Mouse (Mus musculus): Measurements from ENCODE around the gene Cysrt1. TPM values are rescaled to one million over a fixed set of nuclear protein-coding genes. Genes with fewer than 3 reads are reported as not detected.

The Cysrt1 gene
- polyA plus RNA-seq, 1 experiment: 120 TPM

DNA sequence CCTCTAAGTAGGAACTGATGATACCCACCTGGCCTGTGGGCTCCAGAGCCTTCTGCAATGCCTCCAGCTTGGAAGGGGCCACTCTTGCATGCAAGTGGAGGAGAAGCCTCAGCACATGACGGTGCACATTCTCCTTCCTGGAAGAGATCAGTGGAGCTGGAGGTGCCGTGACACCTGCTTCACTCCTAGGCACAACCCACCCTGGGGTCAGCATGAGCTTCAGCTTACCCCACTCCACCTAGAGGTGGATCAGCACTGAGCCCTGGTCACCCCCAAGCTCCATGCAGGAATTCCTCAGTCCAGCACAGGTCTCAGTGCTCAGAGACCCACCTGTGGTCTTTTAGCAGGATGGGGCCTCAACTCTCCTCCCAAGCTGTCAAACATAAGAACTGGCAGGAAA is 41.6 kb downstream of the Cysrt1 start:
- 89% methylated on average over 2 of the region's 2 CpGs for WGBS
- TF ChIP-seq POLR2A (IDR thresholded peaks at IDR 0.05; ENCODE audit: borderline replicate concordance, extremely low read depth, low read depth, low read length) (no peak), CTCF (IDR thresholded peaks at IDR 0.05; ENCODE audit: insufficient read depth, low read length) (no peak)
- Histone ChIP-seq H3K4me3 (replicated peaks; ENCODE audit: extremely low read depth, low read depth, low read length) (no peak overlapping the region), H3K4me1 (ENCODE audit: control insufficient read depth, insufficient read depth, low read length) (peaks cover 5% of the 10 kb centered on the region; the same call in 1 of the 2 replicates)
- DNase-seq: no peak

DNA sequence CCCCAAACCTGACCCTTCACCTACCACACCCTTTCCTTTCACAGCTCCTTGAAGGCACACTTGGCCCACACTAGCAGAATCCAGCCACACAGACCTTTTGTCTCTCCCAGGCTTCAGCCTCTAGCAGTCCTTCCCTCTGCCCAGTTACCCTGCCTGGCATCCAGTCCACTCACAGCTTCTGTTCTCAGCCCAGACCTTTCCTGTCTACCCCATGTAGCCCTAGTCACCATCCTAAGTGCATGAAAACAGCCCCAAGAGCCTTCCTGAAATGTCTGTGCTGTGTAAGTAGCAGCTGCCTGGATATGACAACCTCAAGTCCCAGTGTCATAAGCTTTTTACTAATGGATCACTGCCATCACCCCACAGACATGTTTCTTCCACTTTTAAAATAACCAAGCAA is 44.3 kb downstream of the Cysrt1 start:
- TF ChIP-seq POLR2A (IDR thresholded peaks at IDR 0.05; ENCODE audit: borderline replicate concordance, extremely low read depth, low read depth, low read length) (no peak), CTCF (IDR thresholded peaks at IDR 0.05; ENCODE audit: insufficient read depth, low read length) (no peak)
- DNase-seq: no peak

DNA sequence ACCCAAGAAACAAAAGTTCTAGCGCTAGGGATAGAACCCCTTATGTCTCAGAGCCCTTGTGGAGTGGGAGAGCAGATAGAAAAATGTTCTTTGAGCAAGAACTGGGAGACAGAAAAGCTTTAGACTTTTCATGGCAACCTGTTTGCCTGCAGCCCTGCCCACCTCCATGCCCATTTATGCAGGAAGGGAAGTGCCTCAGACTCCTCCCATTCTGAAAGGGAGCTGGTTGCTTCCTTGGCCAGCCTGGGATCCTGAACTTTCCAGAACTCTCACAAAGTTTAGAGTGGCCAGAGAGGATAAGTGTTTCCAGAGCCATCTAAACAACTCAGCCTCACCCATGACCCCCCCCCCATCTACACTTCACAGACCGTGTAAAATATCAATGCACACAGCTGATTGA is 45.1 kb downstream of the Cysrt1 start:
- Histone ChIP-seq H3K4me1 (ENCODE audit: control insufficient read depth, insufficient read depth, low read length) (peaks cover 26% of the 10 kb centered on the region), H3K4me3 (replicated peaks; ENCODE audit: extremely low read depth, low read depth, low read length) (peak overlapping the region; percentile 61)
- TF ChIP-seq CTCF (IDR thresholded peaks at IDR 0.05; ENCODE audit: insufficient read depth, low read length): no peak
- no peak for TF ChIP-seq POLR2A (IDR thresholded peaks at IDR 0.05; ENCODE audit: borderline replicate concordance, extremely low read depth, low read depth, low read length)
- no peak for DNase-seq
- 16% methylated on average over 2 of the region's 2 CpGs for whole genome bisulfite sequencing

More for the DNA sequence above, 44.3 kb downstream of the Cysrt1 start:
- Histone ChIP-seq H3K4me1 (ENCODE audit: control insufficient read depth, insufficient read depth, low read length) (peaks cover 26% of the 10 kb centered on the region), H3K4me3 (replicated peaks; ENCODE audit: extremely low read depth, low read depth, low read length) (no peak overlapping the region)

DNA sequence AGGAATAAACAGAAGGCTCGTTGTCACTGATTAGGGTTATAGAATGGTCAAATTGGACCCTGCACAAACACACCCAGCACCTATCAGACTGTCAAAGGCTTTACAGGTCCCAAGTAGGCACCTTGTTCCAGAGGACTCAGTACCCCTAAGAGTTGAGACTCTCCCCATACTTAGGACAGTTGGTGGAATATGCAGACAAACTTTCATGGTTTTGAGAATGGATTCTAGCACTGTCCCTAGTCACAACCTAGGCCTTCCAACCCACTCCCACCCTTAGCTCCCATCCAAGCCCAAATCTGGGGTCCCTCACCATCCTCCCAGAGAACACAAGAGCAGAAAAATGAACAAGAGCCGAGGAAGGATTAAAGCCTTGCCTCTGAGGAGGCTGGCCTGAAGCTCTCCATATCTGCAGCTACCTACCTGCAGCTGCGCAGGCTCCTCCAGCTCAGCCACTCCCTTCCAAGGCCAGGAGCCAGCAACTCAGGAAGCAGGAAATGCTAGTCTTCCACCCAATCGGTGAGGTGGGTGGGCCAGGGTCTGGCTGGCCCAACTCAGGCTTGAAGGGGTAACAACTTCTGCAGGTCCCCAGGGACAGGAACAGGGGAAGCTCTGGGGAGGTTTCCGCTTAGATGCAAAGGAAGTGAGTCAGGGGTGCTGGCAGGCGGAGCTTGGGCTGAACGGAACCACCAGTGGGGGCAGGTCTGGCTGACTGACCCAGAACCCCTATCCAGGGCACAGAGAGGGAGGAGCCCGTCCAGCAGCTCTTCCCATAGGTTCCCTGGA is 45.9 kb downstream of the Cysrt1 start, which contains the start of gene Tor4a:
TSS of gene Tor4a (minus strand) at position 715 of the 783 bp plus-strand sequence.
- DNase-seq: peak; percentile 83
- H3K4me3 ChIP-seq (replicated peaks; ENCODE audit: extremely low read depth, low read depth, low read length): peak within 1 kb of the TSS; percentile 61
- TF ChIP-seq CTCF (IDR thresholded peaks at IDR 0.05; ENCODE audit: insufficient read depth, low read length) (no peak), POLR2A (IDR thresholded peaks at IDR 0.05; ENCODE audit: borderline replicate concordance, extremely low read depth, low read depth, low read length) (peak; percentile 79; the same call in 1 of the 2 replicates)
- 6% methylated on average over 8 of the region's 8 CpGs for WGBS
- peaks cover 26% of the 10 kb centered on the region for H3K4me1 ChIP-seq (ENCODE audit: control insufficient read depth, insufficient read depth, low read length)

DNA sequence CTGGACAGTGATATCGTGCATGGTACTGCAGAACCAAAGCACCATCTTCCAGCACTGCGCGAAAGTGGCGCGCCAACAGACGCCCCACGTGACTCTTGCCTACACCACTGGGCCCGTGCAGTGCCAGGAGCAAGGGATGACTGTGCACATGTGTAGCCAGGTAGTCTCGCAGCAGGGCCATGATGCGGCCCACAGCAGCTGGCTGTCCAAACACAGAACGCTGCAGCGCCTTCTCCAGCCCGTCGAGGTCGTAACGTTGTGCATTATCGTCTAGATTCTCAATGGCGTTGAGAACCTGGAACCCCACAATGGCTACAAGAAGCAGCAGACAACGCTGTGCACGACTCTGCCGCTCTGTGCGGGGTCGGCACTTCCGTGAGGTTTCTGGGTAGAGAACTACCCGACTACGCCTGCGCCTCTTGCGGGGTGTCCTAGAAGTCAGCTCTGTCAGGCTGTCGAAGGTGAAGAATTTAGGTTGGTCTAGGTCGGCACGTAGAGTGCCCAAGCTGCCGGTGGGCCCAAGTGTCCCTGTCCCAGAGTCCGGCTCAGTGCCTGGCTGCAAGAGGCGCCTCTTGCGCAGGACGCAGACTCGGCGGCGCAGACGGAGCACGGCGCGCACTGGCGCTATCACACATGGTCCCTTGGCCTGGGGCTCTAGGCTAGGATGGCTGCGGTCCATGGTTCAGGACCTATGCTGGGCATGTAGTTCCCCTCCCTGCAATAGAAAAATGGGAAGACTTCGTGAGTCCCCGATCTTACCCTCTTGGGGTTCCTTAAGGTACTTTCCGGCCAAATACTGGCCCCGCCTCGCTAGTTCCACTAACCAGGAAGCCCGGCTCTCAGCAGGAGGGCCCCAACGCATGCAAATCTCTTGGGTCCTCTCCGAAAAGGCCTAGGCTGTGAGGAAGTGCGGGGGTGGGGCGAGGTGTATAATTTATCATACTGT is 46.8 kb downstream of the Cysrt1 start:
- peaks cover 26% of the 10 kb centered on the region for H3K4me1 ChIP-seq (ENCODE audit: control insufficient read depth, insufficient read depth, low read length)
- TF ChIP-seq CTCF (IDR thresholded peaks at IDR 0.05; ENCODE audit: insufficient read depth, low read length): no peak
- no peak for TF ChIP-seq POLR2A (IDR thresholded peaks at IDR 0.05; ENCODE audit: borderline replicate concordance, extremely low read depth, low read depth, low read length)
- WGBS: 22% methylated on average over 55 of the region's 55 CpGs
- peak overlapping the region; percentile 61 for H3K4me3 ChIP-seq (replicated peaks; ENCODE audit: extremely low read depth, low read depth, low read length)
- peak; percentile 72 for DNase-seq

DNA sequence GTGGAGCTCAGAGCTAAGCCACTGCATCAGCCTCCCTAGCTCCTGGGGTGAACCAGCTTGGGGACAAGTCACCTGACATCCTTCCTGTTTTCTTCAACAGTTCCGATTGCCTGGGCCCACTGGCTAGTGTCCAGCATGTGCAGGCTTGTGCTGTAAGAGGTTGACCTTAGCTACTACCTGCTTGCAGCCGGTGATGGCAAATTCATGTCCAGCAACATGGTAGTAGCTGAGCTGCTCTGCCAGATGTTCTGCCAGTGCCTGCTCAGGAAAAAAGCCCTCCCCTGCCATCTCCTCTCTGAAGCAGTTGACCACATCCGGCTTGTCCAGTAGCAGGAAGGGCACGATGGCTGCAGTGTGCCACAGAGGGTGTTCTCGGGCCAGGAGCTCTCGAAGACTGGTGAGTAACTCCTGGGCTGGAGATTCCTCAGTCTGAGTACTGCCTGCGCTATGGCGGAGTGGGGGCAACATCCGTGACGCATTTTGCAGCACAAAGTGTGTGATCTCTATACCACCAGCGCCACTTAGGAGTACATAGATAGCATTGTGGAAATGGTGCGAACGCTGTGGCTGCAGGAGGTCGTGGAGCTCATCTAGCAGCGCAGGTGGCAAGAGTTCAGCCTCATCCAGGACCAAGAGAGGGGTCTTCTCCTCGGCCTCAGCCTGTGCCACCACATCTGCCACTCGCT is 47.6 kb downstream of the Cysrt1 start:
- peak; percentile 29 for DNase-seq
- 52% methylated on average over 17 of the region's 17 CpGs for WGBS
- TF ChIP-seq CTCF (IDR thresholded peaks at IDR 0.05; ENCODE audit: insufficient read depth, low read length) (no peak), POLR2A (IDR thresholded peaks at IDR 0.05; ENCODE audit: borderline replicate concordance, extremely low read depth, low read depth, low read length) (0 out of 2 replicates have a peak, but pooled peaks have one; percentile 28)
- peak overlapping the region; percentile 4 for H3K4me3 ChIP-seq (replicated peaks; ENCODE audit: extremely low read depth, low read depth, low read length)
- peaks cover 26% of the 10 kb centered on the region for H3K4me1 ChIP-seq (ENCODE audit: control insufficient read depth, insufficient read depth, low read length)

DNA sequence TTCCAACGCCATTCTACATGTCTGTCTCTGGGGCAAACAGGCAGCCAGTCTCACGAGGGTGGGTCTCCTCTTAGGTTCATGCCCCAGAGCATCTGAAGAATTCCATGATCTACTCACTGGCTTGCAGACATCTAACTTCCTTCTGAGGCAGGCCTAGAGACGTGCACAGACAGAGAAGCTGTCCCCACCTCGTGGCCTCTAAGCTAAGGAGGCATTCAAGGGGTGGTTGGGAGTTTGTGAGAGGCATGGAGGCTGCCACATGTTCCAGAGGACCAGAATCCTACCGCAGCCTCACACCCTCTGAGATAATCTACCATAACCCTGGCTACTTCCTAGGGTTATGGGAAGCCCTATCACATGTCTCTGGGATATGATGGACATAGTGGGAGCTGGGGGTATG is 48.2 kb downstream of the Cysrt1 start:
- DNase-seq: no peak
- Histone ChIP-seq H3K4me1 (ENCODE audit: control insufficient read depth, insufficient read depth, low read length) (peaks cover 26% of the 10 kb centered on the region), H3K4me3 (replicated peaks; ENCODE audit: extremely low read depth, low read depth, low read length) (no peak overlapping the region)
- WGBS: 63% methylated on average over 5 of the region's 5 CpGs
- TF ChIP-seq POLR2A (IDR thresholded peaks at IDR 0.05; ENCODE audit: borderline replicate concordance, extremely low read depth, low read depth, low read length) (no peak), CTCF (IDR thresholded peaks at IDR 0.05; ENCODE audit: insufficient read depth, low read length) (no peak)

DNA sequence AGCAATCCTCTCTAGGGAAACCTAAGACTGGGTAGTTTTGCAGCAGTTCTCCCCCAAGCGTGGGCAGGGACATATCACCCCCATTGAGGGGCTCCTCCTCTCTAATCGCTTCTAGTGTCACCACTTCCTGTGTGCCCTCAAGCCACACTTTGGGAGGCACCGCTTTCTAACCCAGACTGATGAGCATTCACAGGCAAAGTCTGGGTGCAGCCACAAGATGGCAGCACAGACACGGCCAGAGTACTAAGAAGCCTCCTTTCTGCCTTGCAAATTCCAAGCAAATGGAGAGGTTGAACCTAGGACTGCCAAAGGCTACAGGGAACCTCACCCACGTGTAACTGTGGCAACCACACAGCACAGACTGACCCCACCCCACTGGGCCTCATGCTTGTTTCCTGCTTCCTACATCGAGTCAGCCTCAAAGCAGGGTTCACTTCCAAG is 48.9 kb downstream of the Cysrt1 start:
- under 1% methylated on average over 6 of the region's 6 CpGs for WGBS
- Histone ChIP-seq H3K4me3 (replicated peaks; ENCODE audit: extremely low read depth, low read depth, low read length) (no peak overlapping the region), H3K4me1 (ENCODE audit: control insufficient read depth, insufficient read depth, low read length) (peaks cover 26% of the 10 kb centered on the region)
- TF ChIP-seq POLR2A (IDR thresholded peaks at IDR 0.05; ENCODE audit: borderline replicate concordance, extremely low read depth, low read depth, low read length): 0 out of 2 replicates have a peak, but pooled peaks have one; percentile 18
- TF ChIP-seq CTCF (IDR thresholded peaks at IDR 0.05; ENCODE audit: insufficient read depth, low read length): peak; percentile 93
- peak; percentile 80 for DNase-seq

Other genes starting within 250 kb of the Cysrt1 start
- gene Nsmf, start 188.1 kb downstream of the Cysrt1 start, polyA plus RNA-seq (2012; rRNA removed): 124 and 135 TPM in 2 replicates
- 2.0 and 2.6 TPM in 2 replicates for gene Entpd8, start 162.1 kb downstream of the Cysrt1 start, polyA plus RNA-seq (2012; rRNA removed)
- gene Noxa1, start 147.3 kb downstream of the Cysrt1 start, polyA plus RNA-seq (2012; rRNA removed): 2.1 and 2.4 TPM in 2 replicates
- gene Nrarp, start 61.7 kb downstream of the Cysrt1 start, polyA plus RNA-seq (2012; rRNA removed): 46.0 and 69.2 TPM in 2 replicates
- 52.8 and 54.9 TPM in 2 replicates for gene Tor4a, start 45.6 kb downstream of the Cysrt1 start, polyA plus RNA-seq (2012; rRNA removed)
- 58.0 and 94.5 TPM in 2 replicates for gene Nelfb, start 31.0 kb downstream of the Cysrt1 start, polyA plus RNA-seq (2012; rRNA removed)
- not detected in 2 replicates for gene Stpg3, start 27.8 kb downstream of the Cysrt1 start, polyA plus RNA-seq (2012; rRNA removed)
- 0.17 TPM in 1 of 2 replicates, not detected in the other for gene Fam166a, start 23.7 kb downstream of the Cysrt1 start, polyA plus RNA-seq (2012; rRNA removed)
- gene Tubb4b, start 17.8 kb downstream of the Cysrt1 start, polyA plus RNA-seq (2012; rRNA removed): 490 and 623 TPM in 2 replicates
- not detected in 2 replicates for gene Slc34a3, start 8.1 kb downstream of the Cysrt1 start, polyA plus RNA-seq (2012; rRNA removed)
- gene Rnf224, start 5.7 kb downstream of the Cysrt1 start, polyA plus RNA-seq (2012; rRNA removed): 0.76 TPM in 1 of 2 replicates, not detected in the other
- 14.1 and 28.6 TPM in 2 replicates for gene Rnf208, start 197 bp downstream of the Cysrt1 start, polyA plus RNA-seq (2012; rRNA removed)
- gene AL732309.1, start 4.4 kb upstream of the Cysrt1 start, polyA plus RNA-seq (2012; rRNA removed): 15.0 and 20.9 TPM in 2 replicates
- gene Tmem203, start 13.0 kb upstream of the Cysrt1 start, polyA plus RNA-seq (2012; rRNA removed): 53.5 and 54.5 TPM in 2 replicates
- gene Tprn, start 20.2 kb upstream of the Cysrt1 start, polyA plus RNA-seq (2012; rRNA removed): 17.4 and 24.3 TPM in 2 replicates
- 41.6 and 49.5 TPM in 2 replicates for gene Ssna1, start 30.0 kb upstream of the Cysrt1 start, polyA plus RNA-seq (2012; rRNA removed)
- 82.1 and 133 TPM in 2 replicates for gene Anapc2, start 30.0 kb upstream of the Cysrt1 start, polyA plus RNA-seq (2012; rRNA removed)
- 0.40 TPM in 1 of 2 replicates, not detected in the other for gene Tmem210, start 45.7 kb upstream of the Cysrt1 start, polyA plus RNA-seq (2012; rRNA removed)
- 52.8 and 59.6 TPM in 2 replicates for gene Lrrc26, start 47.5 kb upstream of the Cysrt1 start, polyA plus RNA-seq (2012; rRNA removed)
- 0.46 and 0.52 TPM in 2 replicates for gene Grin1, start 76.7 kb upstream of the Cysrt1 start, polyA plus RNA-seq (2012; rRNA removed)
- gene Man1b1, start 89.9 kb upstream of the Cysrt1 start, polyA plus RNA-seq (2012; rRNA removed): 14.4 and 18.1 TPM in 2 replicates
- gene Dpp7, start 113.9 kb upstream of the Cysrt1 start, polyA plus RNA-seq (2012; rRNA removed): 33.6 and 36.4 TPM in 2 replicates
- gene Uap1l1, start 123.2 kb upstream of the Cysrt1 start, polyA plus RNA-seq (2012; rRNA removed): 59.5 and 65.3 TPM in 2 replicates
- 5.5 and 6.3 TPM in 2 replicates for gene Sapcd2, start 129.9 kb upstream of the Cysrt1 start, polyA plus RNA-seq (2012; rRNA removed)
- 18.4 and 18.6 TPM in 2 replicates for gene Entpd2, start 153.4 kb upstream of the Cysrt1 start, polyA plus RNA-seq (2012; rRNA removed)
- gene Npdc1, start 156.9 kb upstream of the Cysrt1 start, polyA plus RNA-seq (2012; rRNA removed): 166 and 185 TPM in 2 replicates
- gene Fut7, start 180.8 kb upstream of the Cysrt1 start, polyA plus RNA-seq (2012; rRNA removed): 2.1 and 3.0 TPM in 2 replicates
- gene Abca2, start 186.3 kb upstream of the Cysrt1 start, polyA plus RNA-seq (2012; rRNA removed): 52.4 and 61.5 TPM in 2 replicates
- gene Clic3, start 214.4 kb upstream of the Cysrt1 start, polyA plus RNA-seq (2012; rRNA removed): 1,602 and 1,847 TPM in 2 replicates
- 74.6 and 76.0 TPM in 2 replicates for gene Paxx, start 218.6 kb upstream of the Cysrt1 start, polyA plus RNA-seq (2012; rRNA removed)
- gene Ptgds, start 227.6 kb upstream of the Cysrt1 start, polyA plus RNA-seq (2012; rRNA removed): 0.62 and 0.80 TPM in 2 replicates

Measured in lung, adult 2 months (tissue).